Mouse (Mus musculus) T-helper 1 cell (primary cell): ENCODE results near the gene Ripply3.

Experiments used
- in situ Hi-C: fragments of 300-600 bp; cut with MboI, MseI; formaldehyde crosslinking; loops from one replicate; pipeline ENCODE4 v1.15.1; 2025; ENCODE audit warnings: high pct_unique_total_duplicates

The Ripply3 gene

GRCm38 (mm10) chr16:94327781-94328711 is at the start of gene Ripply3:
Ripply3 (plus strand) TSS chr16:94328420.
- in situ Hi-C loops, result loop anchor here (5.0 to 10.0 kb wide), 2 partner anchors 236 to 397 kb away; no protein-coding TSS in a partner anchor

- in situ Hi-C loops, result no loop called here
Measured at GRCm38 (mm10) chr16:94283972-94284371, 44.2 kb upstream of the Ripply3 start.

GRCm38 (mm10) chr16:94287826-94288225 is 40.4 kb upstream of the Ripply3 start:
- in situ Hi-C loops, result no loop called here

- in situ Hi-C loops, result no loop called here
Measured at GRCm38 (mm10) chr16:94289138-94290072, 38.8 kb upstream of the Ripply3 start.

- in situ Hi-C loops, result no loop called here
Measured at GRCm38 (mm10) chr16:94290073-94290999, 37.9 kb upstream of the Ripply3 start.

GRCm38 (mm10) chr16:94291141-94291540 is 37.1 kb upstream of the Ripply3 start:
- in situ Hi-C loops, result no loop called here

GRCm38 (mm10) chr16:94298081-94298480 is 30.1 kb upstream of the Ripply3 start:
- in situ Hi-C loops, result no loop called here

- in situ Hi-C loops, result no loop called here
Measured at GRCm38 (mm10) chr16:94299210-94299609, 29.0 kb upstream of the Ripply3 start.

GRCm38 (mm10) chr16:94301194-94301593 is 27.0 kb upstream of the Ripply3 start:
- in situ Hi-C loops, result no loop called here

GRCm38 (mm10) chr16:94301696-94302095 is 26.5 kb upstream of the Ripply3 start:
- in situ Hi-C loops, result no loop called here

GRCm38 (mm10) chr16:94302274-94303202 is 25.7 kb upstream of the Ripply3 start:
- in situ Hi-C loops, result no loop called here

GRCm38 (mm10) chr16:94303203-94303535 is 25.1 kb upstream of the Ripply3 start:
- in situ Hi-C loops, result no loop called here

GRCm38 (mm10) chr16:94307526-94307925 is 20.7 kb upstream of the Ripply3 start:
- in situ Hi-C loops, result no loop called here

- in situ Hi-C loops, result no loop called here
Measured at GRCm38 (mm10) chr16:94307942-94308341, 20.3 kb upstream of the Ripply3 start.

- in situ Hi-C loops, result no loop called here
Measured at GRCm38 (mm10) chr16:94309025-94309424, 19.2 kb upstream of the Ripply3 start.

GRCm38 (mm10) chr16:94311416-94311815 is 16.8 kb upstream of the Ripply3 start:
- in situ Hi-C loops, result no loop called here

GRCm38 (mm10) chr16:94311931-94312330 is 16.3 kb upstream of the Ripply3 start:
- in situ Hi-C loops, result no loop called here

- in situ Hi-C loops, result no loop called here
Measured at GRCm38 (mm10) chr16:94312663-94313228, 15.5 kb upstream of the Ripply3 start.

GRCm38 (mm10) chr16:94313229-94314030 is 14.8 kb upstream of the Ripply3 start, which contains the start of gene Hlcs:
Hlcs (minus strand) TSS chr16:94313571.
- in situ Hi-C loops, result no loop called here
